Mouse (Mus musculus) hindbrain, embryonic 10.5 days (tissue): ENCODE data around the gene Layn. TPM values are rescaled to one million over a fixed set of nuclear protein-coding genes. Genes with fewer than 3 reads are reported as not detected.

Source experiments
- DNase-seq: peaks from one replicate; pipeline ENCODE4 v3.0.0-alpha.2; 2017; ENCODE audit warnings: low spot score
- H3K27ac ChIP-seq: fragments of 300-500 bp; sonication (generic); 2 replicates; pipeline ENCODE4 v1.5.1; 2016; ENCODE audit warnings: mild to moderate bottlenecking, moderate library complexity
- H3K27me3 ChIP-seq: fragments of 300-500 bp; sonication (generic); 2 replicates; pipeline ENCODE4 v1.6.1; 2016; ENCODE audit warnings: mild to moderate bottlenecking; ENCODE audit not compliant: poor library complexity, insufficient read depth, severe bottlenecking
- H3K36me3 ChIP-seq: fragments of 300-500 bp; sonication (generic); 2 replicates; pipeline ENCODE4 v1.6.1; 2016; ENCODE audit warnings: mild to moderate bottlenecking, moderate library complexity
- H3K4me1 ChIP-seq: fragments of 300-500 bp; sonication (generic); replicated peaks from 2 replicates; pipeline ENCODE4 v1.6.1; 2016; ENCODE audit warnings: mild to moderate bottlenecking
- H3K4me3 ChIP-seq: fragments of 300-500 bp; sonication (generic); 2 replicates; pipeline ENCODE4 v1.5.1; 2016; ENCODE audit warnings: mild to moderate bottlenecking, moderate library complexity
- H3K9me3 ChIP-seq: fragments of 300-500 bp; sonication (generic); 2 replicates; pipeline ENCODE4 v1.6.1; 2016; ENCODE audit warnings: mild to moderate bottlenecking, moderate library complexity
- WGBS: fragments of 180-500 bp; shearing (Covaris S2); methylation state at CpG from one replicate; pipeline ENCODE4 v1.1.7; 2016; 5-methylcytosine and 5-hydroxymethylcytosine counted together
- polyA plus RNA-seq: library from polyadenylated mRNA; unstranded; fragments of >200 nt; fragmentation: Nextera tagmentation; extraction: Ambion mirVana; gene quantifications from 2 replicates; pipeline ENCODE4 v1.2.1, GENCODE M21; 2016

Gene Layn
- polyA plus RNA-seq = 0.98 and 1.2 TPM in 2 replicates

- Histone ChIP-seq H3K27ac (peak within 1 kb of the TSS; percentile 57), H3K36me3 (no peaks in the 10 kb centered on the region), H3K9me3 (no peaks in the 10 kb centered on the region), H3K4me1 (peaks cover 20% of the 10 kb centered on the region), H3K27me3 (no peaks in the 10 kb centered on the region; the same call in none of the 2 replicates), H3K4me3 (peak within 1 kb of the TSS; percentile 57)
- peak; percentile 65 for DNase-seq
- WGBS = under 1% methylated on average over 14 of the region's 14 CpGs
These were observed at the start of gene Layn for GRCm38 (mm10) chr9:51076979-51077315. Layn (minus strand) TSS chr9:51077094.

- no peak overlapping the region for H3K27ac ChIP-seq
- DNase-seq = no peak
- no peaks in the 10 kb centered on the region for H3K9me3 ChIP-seq
- H3K27me3 ChIP-seq = no peaks in the 10 kb centered on the region
- WGBS = 80% methylated on average over 4 of the region's 4 CpGs
- H3K36me3 ChIP-seq = no peaks in the 10 kb centered on the region
- no peak overlapping the region for H3K4me3 ChIP-seq
- H3K4me1 ChIP-seq = no peaks in the 10 kb centered on the region
These were observed 37.9 kb upstream of the Layn start for GRCm38 (mm10) chr9:51114767-51115166.

- no peaks in the 10 kb centered on the region for H3K36me3 ChIP-seq
- no peak overlapping the region for H3K4me3 ChIP-seq
- no peak for DNase-seq
- no peak overlapping the region for H3K27ac ChIP-seq
- peaks cover 38% of the 10 kb centered on the region for H3K27me3 ChIP-seq
- H3K9me3 ChIP-seq = no peaks in the 10 kb centered on the region
- peaks cover 24% of the 10 kb centered on the region for H3K4me1 ChIP-seq
- 85% methylated on average over 2 of the region's 2 CpGs for WGBS
These were observed 28.9 kb upstream of the Layn start for GRCm38 (mm10) chr9:51105751-51106150.

- Histone ChIP-seq H3K9me3 (no peaks in the 10 kb centered on the region), H3K27me3 (peaks cover 50% of the 10 kb centered on the region), H3K4me3 (peak overlapping the region; percentile 75), H3K27ac (peak overlapping the region; percentile 89), H3K36me3 (no peaks in the 10 kb centered on the region), H3K4me1 (peaks cover 24% of the 10 kb centered on the region)
- DNase-seq = peak; percentile 74
- 11% methylated on average over 30 of the region's 30 CpGs for WGBS
These were observed 27.1 kb upstream of the Layn start for GRCm38 (mm10) chr9:51103808-51104514.

- Histone ChIP-seq H3K9me3 (no peaks in the 10 kb centered on the region), H3K4me3 (peak overlapping the region; percentile 75), H3K27ac (peak overlapping the region; percentile 89), H3K4me1 (peaks cover 24% of the 10 kb centered on the region), H3K27me3 (peaks cover 50% of the 10 kb centered on the region), H3K36me3 (no peaks in the 10 kb centered on the region)
- peak; percentile 71 for DNase-seq
- 2% methylated on average over 44 of the region's 44 CpGs for WGBS
These were observed 26.3 kb upstream of the Layn start for GRCm38 (mm10) chr9:51102963-51103807.

GRCm38 (mm10) chr9:51101756-51102425 lies 25.0 kb upstream of the Layn start, which contains the start of gene 4833427G06Rik:
4833427G06Rik (minus strand) TSS chr9:51102078.
- WGBS = 12% methylated on average over 27 of the region's 27 CpGs
- no peaks in the 10 kb centered on the region for H3K36me3 ChIP-seq
- H3K27ac ChIP-seq = no peak within 1 kb of the TSS
- H3K4me3 ChIP-seq = peak within 1 kb of the TSS; percentile 75
- peak; percentile 76 for DNase-seq
- H3K27me3 ChIP-seq = peaks cover 50% of the 10 kb centered on the region
- H3K9me3 ChIP-seq = no peaks in the 10 kb centered on the region
- peaks cover 24% of the 10 kb centered on the region for H3K4me1 ChIP-seq

GRCm38 (mm10) chr9:51096306-51096705 lies 19.4 kb upstream of the Layn start:
- H3K9me3 ChIP-seq = no peaks in the 10 kb centered on the region
- no peaks in the 10 kb centered on the region for H3K36me3 ChIP-seq
- H3K27me3 ChIP-seq = peaks cover 17% of the 10 kb centered on the region
- 62% methylated on average over 2 of the region's 2 CpGs for WGBS
- no peaks in the 10 kb centered on the region for H3K4me1 ChIP-seq
- no peak for DNase-seq
- no peak overlapping the region for H3K27ac ChIP-seq
- H3K4me3 ChIP-seq = no peak overlapping the region

GRCm38 (mm10) chr9:51093697-51094096 lies 16.8 kb upstream of the Layn start:
- Histone ChIP-seq H3K4me3 (no peak overlapping the region), H3K36me3 (no peaks in the 10 kb centered on the region), H3K4me1 (no peaks in the 10 kb centered on the region), H3K27me3 (no peaks in the 10 kb centered on the region), H3K27ac (no peak overlapping the region), H3K9me3 (no peaks in the 10 kb centered on the region)
- DNase-seq = no peak
- 79% methylated on average over 5 of the region's 5 CpGs for WGBS

GRCm38 (mm10) chr9:51081614-51082013 lies 4.7 kb upstream of the Layn start:
- DNase-seq = no peak
- Histone ChIP-seq H3K36me3 (no peaks in the 10 kb centered on the region), H3K4me1 (peaks cover 8% of the 10 kb centered on the region), H3K27me3 (no peaks in the 10 kb centered on the region; the same call in 1 of the 2 replicates), H3K9me3 (no peaks in the 10 kb centered on the region), H3K27ac (no peak overlapping the region), H3K4me3 (no peak overlapping the region)
- WGBS = 87% methylated on average over 5 of the region's 5 CpGs

GRCm38 (mm10) chr9:51076300-51076978 lies 455 bp downstream of the Layn start:
- Histone ChIP-seq H3K4me1 (peaks cover 20% of the 10 kb centered on the region), H3K36me3 (no peaks in the 10 kb centered on the region), H3K27me3 (no peaks in the 10 kb centered on the region; the same call in none of the 2 replicates), H3K4me3 (peak overlapping the region; percentile 57), H3K9me3 (no peaks in the 10 kb centered on the region), H3K27ac (peak overlapping the region; percentile 57)
- peak; percentile 34 for DNase-seq
- WGBS = under 1% methylated on average over 17 of the region's 17 CpGs

GRCm38 (mm10) chr9:51075780-51076179 lies 1.1 kb downstream of the Layn start:
- WGBS = 26% methylated on average over 3 of the region's 3 CpGs
- H3K4me1 ChIP-seq = peaks cover 20% of the 10 kb centered on the region
- H3K4me3 ChIP-seq = peak overlapping the region; percentile 57
- H3K9me3 ChIP-seq = no peaks in the 10 kb centered on the region
- no peaks in the 10 kb centered on the region for H3K36me3 ChIP-seq
- no peaks in the 10 kb centered on the region; the same call in none of the 2 replicates for H3K27me3 ChIP-seq
- peak; percentile 10 for DNase-seq
- H3K27ac ChIP-seq = no peak overlapping the region

GRCm38 (mm10) chr9:51070801-51071200 lies 6.1 kb downstream of the Layn start:
- no peaks in the 10 kb centered on the region for H3K9me3 ChIP-seq
- H3K36me3 ChIP-seq = no peaks in the 10 kb centered on the region
- peaks cover 4% of the 10 kb centered on the region for H3K4me1 ChIP-seq
- H3K4me3 ChIP-seq = no peak overlapping the region
- no peak for DNase-seq
- 87% methylated on average over 4 of the region's 4 CpGs for WGBS
- H3K27ac ChIP-seq = no peak overlapping the region
- no peaks in the 10 kb centered on the region; the same call in 1 of the 2 replicates for H3K27me3 ChIP-seq
